Mouse (Mus musculus) spleen, postnatal 10 days (tissue): ENCODE results near the gene Sorl1.

Experiments used
- DNase-seq, 2 experiments: peaks; one replicate each; pipeline ENCODE4 v3.0.0; 2021 to 2022; ENCODE audit warnings: low spot score in 2 of 2

The Sorl1 gene

DNA sequence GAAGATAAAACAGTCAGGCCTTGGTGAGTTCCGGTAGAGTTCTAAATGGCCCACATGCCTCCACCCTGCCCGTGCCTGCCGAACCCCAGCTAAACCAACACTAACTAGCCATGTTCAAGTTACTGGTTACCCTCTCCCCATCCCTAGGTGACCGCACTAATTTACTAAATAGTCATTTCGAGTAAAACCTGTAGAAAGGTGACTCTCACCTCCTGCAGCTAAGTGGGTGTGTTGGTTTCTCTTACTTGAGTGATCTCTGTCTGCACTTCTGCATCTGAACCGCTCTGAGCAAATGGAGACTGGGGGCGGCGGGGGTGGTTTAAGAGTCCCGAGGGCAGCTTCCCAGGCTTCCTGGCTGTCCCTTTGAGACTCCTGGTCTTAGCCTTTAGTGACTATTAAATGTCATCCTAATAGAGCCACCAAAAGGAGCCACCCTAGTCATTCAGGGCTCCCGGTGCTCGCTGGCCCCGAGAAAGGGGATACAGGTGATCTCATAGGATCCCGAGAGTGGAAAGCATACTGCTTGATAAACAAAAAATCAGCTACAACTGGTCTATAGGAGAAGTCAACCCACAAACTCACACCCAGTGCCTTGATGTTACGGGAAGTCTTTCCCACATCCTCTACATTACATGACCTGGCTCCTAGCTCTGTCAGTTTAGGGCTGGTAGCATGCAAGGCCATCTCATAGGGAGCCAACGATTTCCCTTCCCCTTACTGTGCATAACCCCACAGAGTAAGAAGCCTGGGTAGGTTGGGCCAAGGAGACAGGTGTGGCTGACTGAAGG, 155.2 kb downstream of the Sorl1 start:
- no peak for DNase-seq

DNA sequence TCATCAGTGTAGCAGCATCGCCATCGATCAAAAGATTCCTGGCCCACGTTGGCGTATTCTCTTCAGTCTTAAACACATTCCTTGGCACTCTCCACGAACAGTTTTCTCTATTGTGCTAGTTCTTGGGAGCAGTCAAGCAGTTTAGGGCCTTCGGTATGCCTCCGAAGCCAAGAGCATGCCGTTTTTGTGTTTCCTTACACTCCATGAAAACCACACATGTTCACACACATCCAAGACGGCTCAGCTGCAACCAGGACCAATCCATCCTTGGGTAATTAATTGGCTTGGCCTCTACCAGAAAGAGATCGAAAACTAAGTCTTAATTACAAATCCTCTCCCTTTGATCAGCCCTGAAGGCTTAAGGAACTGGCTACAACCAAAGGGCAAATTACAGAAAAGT, 162.8 kb downstream of the Sorl1 start:
- no peak for DNase-seq

DNA sequence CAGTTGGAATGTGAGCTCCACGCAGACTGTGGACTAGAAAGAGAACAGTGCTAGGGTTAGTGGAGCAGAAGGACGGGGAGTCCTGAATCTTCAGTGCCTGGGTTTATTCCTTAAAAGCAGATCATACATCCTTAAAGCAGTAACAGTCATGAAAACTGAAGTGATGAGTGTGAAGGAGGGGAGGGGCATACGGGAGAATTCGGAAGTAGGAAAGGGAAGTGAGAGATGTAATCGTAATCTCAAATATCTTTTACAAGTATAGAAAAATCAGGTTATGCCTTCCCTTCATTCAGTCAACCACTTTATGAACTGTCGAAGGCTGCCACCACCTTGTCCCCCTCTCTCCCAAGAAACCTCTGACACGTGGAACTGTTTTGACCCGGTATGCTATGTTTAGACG, 165.8 kb downstream of the Sorl1 start:
- DNase-seq: no peak

DNA sequence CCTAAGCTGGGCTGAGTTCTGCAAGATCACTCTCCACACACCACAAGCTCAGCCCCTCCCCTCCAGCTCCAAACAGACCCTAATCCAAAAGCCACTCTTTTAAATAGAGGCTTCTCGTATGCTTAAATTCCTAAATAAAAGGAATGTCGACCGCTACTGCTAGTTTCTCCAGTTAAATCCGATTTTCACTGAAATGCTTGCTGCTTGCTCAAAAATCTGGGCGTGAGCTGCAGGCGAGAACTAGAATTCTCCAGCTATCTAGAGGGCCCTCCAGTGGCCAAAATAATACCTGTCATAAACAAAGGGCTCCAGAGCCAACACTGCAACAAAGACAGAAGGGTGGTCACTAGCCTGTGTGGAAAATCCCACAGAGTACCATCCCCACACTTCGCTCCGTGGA, 170.6 kb downstream of the Sorl1 start:
- DNase-seq: peak in 1 of 2 experiments; percentile 44

DNA sequence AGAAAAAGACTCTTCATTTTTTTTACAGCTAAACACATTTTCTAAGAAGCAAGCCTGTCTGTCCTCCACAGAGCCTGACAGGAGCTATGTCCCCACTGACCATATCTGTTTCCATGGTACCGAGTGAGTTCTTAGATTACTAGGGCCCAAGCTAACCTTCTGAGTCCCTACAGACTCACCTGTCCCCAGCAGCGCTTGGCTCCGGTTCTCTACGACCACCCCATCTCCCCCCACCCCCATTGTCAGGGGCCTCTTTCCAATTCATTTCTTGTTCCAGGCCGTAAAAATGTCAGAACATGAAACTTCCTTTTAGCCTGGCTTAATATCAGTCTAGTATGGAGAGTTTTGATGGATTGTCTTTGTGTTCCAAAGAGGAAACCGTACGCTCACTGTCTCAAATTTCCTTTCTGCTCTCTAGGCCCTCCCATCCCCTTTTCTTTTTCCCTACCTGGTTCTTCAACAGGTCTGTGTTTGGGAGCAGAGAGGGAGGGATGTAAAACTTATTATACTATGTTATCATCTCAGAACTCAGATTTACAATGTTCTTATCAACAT, 171.4 kb downstream of the Sorl1 start:
- no peak for DNase-seq

DNA sequence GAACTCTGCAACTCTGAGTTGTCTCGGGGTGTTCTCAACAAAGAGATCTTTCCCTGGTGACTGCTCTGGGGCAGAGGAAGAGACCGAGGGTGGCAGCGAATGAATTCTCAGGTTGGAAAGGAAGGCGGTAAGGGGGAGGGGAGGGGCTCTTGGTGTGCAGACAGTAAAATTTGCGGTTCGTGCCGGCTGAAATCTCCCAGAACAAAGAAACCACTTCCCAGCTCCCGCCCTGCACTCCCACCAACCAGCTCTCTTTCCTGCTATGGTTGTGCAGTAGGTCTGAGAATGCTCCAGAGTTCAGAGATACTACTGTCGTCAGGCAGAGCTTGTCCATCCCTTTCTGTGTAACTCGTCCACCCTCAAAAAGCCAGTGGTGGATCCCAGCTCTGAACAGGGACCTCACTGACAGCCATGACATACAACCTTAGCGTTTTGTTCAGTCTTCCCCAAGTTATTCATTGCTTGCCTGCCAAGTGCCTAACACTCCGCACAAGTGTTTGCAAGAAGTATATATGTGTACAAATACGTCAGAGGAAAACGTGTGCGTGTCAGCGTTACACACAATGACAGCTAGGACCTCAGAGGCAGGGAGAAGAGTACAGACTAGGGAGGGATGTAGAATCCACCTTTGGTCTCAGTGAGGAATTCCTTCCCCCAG, 172.5 kb downstream of the Sorl1 start:
- no peak for DNase-seq

DNA sequence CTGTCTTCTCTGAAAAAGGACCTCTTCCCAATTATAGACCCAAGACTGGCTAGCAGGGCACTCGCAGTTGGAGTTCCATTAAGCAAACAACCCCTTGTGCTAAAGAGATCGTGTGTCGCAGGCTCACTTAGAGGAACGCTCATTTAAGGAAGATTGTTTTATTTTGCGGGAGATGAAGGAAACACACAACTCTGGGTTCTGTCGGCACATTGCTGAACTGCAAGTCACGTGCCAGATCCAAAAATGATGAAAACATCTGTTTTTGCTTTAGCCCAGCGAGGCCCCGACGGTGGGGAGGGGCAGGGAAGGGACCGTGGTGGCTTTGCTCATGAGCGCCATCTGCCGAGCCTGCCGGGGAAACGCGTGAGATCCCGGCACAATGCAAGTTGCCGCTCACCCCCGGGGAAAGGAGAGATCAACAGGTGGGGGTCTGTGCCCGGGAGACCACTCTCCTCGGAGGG, 173.1 kb downstream of the Sorl1 start:
- DNase-seq: peak; percentile 60 to 82

DNA sequence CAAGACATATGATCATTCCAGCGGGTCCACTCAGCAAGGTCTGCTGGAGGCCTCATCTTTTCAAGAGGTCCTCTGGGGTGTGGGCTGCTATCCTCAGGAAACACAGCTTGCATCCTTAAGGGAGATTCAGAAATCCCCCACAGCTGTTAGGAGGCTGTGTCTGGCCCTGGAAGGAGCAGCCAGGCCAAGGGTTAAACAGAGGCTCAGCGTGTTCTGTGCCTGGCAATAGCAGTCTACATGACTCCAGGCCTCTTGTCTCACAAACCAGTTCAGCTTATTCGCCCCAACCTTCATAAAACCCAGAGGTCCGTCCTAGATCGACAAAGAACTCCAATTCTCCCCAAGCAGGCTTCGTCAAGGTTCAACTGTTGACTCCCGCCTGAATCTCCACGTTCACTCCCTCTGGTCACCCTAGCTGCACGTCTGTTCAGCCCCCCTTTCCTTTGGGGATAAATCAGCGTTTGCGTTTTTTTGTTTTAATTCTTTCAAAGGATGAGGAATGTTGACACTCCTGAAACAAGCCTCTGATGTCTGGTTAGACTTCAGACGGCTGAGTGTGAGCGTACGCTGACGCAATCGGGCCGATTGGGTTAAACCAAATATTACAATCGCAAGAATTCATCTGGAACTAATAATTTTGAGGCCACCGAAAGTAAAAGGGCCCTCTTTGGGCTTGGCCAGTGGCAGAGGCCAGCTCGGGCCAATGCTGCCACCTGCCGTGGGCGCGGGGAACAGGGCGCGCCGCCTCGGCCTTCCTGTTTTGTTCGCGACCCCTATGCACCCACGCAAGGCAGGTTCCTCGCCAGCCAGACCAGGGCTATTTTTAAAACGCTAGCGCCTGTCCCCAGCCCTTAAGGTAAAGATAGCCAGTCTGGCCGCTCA, 173.7 kb downstream of the Sorl1 start:
- DNase-seq: peak; percentile 57 to 78

DNA sequence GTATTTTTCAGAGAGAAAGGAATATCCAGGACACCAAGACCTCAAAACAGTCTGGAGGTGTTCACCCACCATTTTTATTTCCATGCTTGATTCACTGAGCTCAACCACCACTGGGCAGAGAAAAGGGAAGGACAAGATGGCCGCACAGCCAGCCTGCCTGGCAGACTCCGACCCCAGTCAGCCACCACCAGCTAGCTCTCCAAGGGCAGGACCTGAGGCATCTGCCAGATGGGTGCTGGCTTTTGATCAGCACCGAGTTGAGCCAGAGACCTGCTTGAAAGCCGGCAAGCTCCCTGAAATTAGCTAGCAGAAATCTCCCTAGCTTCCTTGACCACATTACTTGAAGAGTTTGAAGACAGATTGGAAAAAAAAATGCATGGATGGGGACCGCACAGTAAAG, 174.6 kb downstream of the Sorl1 start:
- DNase-seq: no peak

DNA sequence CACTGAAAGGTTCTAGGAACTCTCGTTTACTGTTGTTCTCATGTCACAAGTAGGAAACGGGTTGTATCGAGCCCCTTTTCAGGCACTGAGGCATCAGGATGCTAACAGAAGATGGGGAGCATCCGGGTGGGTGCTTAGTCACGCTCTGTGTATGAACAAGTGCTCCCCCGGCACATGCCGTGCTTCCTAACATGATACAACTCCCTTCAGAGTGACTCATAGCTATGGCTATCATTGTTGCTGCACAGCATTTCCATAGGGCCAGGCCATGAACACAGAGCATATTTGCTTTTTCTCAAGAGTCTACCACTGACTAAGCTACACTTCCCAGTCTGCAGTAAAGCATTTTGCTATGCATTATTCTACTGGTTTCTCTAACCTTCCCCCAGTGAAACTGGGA, 179.1 kb downstream of the Sorl1 start:
- DNase-seq: no peak

DNA sequence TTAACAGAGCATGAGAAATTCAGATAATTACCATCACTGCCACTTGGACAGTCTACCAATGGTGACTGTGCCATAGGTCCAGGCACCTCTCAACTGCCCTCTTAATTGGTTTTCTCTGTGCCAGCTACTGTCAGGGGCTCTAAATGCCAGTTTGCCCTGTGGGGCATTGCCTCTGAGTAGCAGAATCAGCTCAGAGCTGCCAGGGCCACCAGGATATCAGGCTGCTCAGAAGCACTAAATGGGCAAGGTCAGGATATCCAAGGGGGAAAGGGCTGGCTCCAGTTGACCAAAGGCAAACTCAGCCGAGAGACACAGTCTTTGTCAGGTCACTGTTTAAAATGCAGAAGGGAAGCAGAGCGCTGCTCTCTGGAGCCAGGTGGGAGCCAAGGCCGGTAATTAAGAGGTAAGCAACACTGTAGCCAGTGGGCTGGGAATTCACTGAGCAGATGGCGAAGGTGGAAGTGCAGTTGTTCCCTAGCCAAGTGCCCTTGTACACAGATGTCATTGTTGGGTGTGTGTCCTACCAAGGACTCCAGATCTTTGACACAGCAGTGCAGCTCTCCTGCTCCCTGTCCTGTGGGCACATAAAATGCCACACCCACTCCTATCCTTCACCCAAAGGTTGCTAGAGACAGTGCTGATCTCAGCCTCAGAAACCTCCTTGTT, 181.0 kb downstream of the Sorl1 start:
- no peak for DNase-seq

DNA sequence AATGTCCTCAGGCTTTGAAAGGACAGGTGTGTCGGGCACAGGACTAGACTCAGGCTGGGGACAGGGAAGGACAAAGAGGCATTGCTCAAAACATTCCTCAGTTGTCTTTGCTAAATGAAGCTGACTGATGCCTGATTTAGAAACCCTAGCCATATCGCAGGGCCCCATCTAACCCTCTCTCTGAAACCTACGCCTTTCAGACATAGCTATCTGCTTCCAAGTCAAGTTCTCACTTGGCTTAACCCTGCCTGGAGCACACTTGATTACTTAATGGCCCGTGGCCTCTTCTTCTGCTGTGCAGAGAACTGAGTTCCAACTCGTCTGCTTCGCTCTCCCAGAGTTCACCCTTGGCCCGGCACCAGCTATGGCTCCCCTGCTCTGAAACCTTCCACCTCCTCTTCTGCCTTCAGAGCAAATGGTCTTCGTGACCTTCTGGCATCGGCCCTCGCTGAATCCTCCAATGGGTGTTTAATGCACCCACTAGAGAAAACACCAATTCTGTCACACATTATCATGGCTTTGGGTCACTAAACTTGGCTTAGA, 183.7 kb downstream of the Sorl1 start:
- DNase-seq: no peak

DNA sequence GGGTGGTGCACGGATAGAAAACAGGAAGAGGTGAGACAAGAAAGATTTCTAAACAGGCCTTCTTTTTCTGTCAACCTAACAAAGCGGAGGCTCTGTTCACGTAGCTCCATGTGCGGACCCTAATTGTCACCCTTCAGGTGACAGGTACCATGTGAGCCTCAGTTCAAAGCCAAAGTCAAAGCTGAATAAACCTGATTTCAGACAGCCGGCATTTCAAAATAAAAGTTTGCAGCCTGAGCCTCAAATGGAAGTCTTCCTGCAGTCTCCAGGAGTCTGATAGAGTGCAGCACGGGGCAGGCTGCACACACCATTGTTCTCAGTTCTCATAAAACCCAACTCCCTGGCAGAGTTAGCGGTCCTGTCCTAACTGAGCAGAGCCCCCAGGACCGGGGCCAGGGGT, 185.6 kb downstream of the Sorl1 start:
- no peak for DNase-seq

DNA sequence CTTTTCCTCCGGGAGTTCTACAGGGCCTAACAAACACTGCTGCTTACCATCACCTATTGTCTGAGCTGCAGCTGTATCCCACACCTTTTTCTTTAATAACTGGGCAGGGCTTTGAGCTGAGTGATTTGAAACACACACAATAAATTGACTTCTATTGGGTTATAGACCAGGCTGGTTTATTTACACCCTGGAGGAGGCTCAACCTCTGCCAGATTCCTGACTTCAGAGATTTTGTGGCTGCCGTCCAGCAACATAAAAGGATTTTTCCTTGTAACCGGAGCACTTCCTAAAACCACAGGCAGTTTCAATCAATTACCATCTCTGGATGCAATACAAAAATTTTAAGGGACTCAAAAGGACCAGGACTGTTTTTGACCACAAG, 186.1 kb downstream of the Sorl1 start:
- DNase-seq: no peak

DNA sequence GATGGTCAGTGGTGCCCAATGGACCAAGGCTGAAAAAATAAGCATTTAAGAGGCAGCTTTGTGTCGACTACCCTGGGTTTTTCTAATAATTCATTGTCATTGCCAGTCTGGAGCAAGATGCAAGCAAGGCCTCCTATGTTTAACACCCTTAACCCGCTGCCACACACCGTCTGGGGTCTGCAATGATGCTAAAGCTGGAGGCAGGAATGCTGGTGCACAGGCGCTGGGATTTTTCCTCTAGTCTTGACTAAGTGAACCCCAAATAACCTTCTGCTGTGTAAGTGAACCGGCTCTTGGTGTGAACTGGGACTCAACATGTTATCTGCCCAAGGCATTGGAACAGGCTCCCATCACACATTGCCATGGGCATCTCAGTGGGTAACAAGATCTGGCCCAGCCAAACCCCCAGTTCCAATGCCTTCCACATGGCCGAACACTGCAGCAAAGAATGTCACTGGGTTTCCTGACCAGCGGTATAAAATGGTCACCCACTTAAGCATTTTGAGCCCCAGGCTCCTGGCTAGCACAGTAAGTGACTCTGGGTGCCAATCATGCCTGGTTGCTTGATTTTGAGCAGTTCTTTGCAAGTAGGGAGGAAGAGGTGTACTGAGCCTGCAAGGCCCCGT, 186.6 kb downstream of the Sorl1 start:
- DNase-seq: no peak

DNA sequence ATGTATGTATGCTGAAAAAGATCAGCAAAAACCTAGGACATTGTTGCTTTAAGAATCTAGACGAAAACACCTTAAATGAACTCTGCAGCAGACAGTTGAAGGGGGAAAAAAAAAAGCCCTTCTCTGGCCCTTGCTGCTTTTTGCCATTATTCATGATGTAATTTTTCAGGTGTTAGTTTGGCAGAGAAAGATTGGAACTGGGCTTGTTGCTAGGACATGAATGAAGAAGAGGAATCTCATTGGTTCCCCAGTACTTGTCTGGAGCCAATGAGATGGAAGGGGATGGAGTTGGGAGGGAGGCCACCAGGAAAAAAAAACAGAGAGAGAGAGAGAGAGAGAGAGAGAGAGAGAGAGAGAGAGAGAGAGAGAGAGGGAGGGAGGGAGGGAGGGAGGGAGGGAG, 187.5 kb downstream of the Sorl1 start:
- no peak for DNase-seq

DNA sequence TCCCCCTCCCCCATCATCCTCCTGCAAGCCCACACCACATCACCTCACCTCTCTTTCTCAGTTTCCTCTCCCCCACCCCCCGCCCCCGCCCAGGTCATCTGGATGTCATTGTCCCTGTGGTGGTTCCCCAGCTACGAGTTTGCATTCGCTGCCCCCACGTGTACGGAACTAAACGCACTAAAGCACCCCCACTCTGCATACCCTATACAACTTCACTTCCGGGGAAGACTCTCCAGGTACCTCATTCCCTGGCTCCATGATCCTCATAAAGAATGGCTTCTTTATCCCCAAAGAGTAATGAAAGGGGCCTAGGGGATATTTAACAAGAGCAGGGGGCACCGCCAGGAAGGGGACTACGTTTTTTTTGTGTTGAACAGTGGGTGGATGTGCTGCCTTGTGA, 188.1 kb downstream of the Sorl1 start:
- no peak for DNase-seq

DNA sequence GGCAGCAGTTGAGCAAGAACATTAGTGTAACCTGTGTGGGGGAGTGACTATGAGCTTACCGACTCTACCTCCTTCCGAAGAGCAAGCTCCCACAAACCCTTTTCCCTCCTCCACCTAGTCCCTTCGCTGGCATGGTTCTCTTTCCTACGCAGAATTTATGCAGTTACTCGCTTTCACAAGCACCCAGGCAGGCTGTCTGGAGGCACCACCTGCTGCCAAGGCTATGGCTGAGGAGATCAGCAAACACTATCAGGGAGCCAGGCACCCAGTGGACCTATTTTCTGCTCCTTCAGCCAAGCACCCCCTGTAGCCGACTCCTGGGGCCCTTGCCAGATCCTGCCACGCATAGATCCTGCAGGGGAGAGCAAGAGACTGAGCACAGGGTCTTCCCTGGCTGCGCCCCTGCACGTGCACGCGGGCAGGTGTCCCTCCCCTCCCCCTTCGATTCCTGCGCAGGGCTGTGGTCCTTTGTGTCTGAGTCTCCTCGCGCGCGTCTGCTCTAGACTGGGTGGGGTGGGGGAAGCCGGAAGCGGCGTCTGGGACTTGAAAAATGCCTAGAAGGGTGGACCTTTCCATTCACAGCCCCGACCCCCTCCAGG, 188.6 kb downstream of the Sorl1 start:
- DNase-seq: peak in 1 of 2 experiments; percentile 24

DNA sequence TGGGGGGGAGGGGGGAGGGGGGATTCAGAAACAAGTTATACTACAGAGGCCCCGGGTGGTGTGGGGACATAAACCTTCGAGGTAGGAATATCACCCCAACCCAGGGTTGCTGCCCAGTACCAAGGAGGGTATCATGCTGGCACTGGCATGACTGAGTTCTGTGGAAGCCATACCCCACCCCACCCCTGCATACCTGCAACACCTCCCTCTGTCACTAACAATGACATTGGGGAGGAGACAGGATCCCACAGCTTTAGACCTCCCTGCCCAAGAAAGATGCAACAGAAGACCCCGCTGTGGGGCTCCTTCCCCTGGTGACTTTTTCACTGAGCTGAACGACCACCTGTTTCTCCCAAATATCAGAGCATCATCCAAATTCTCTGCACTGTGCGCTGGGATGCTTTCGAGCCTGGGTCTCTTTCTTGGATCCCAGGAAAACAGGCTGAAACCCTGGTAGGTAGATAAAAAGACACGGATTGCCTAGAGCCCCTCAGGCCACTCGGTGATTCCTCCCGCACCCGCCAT, 189.2 kb downstream of the Sorl1 start:
- DNase-seq: no peak

DNA sequence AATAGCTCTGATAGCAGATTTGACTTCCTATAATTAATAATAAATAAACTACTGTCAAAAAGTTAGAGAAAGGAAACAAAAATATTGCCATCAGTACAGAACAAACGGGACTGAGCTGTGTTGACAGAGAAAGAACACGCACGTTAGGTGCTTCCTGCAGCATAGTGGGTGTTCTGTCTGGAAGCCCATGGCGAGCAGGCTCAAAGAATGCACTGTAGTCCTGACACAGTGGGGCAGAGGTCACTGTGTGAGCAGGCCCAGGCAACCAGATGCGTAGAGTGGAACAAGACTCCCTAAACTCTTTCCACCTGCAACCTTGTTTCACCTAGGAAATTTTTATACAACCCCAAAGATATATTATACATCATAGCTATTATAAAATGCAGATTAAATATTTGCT, 194.1 kb downstream of the Sorl1 start:
- no peak for DNase-seq
